Mouse (Mus musculus) kidney, embryonic 14.5 days (tissue): ENCODE measurements around the gene Atp6v0a1. TPM values are rescaled to one million over a fixed set of nuclear protein-coding genes. Genes with fewer than 3 reads are reported as not detected.

Experiments used
- ATAC-seq: fragments of 200-750 bp; cut with Nextera tagmentation; 2 replicates; pipeline ENCODE4 v1.8.0; 2017; ENCODE audit warnings: moderate number of reproducible peaks, mild to moderate bottlenecking, moderate TSS enrichment, moderate library complexity; ENCODE audit not compliant: low FRiP score, low TSS enrichment
- H3K27ac ChIP-seq: fragments of 300-500 bp; sonication (generic); 2 replicates; pipeline ENCODE4 v1.5.1; 2014; ENCODE audit warnings: low read depth, mild to moderate bottlenecking, low read length, moderate library complexity, mixed read lengths
- H3K27me3 ChIP-seq: fragments of 300-500 bp; sonication (generic); 2 replicates; pipeline ENCODE4 v1.6.1; 2014; ENCODE audit warnings: mild to moderate bottlenecking, low read length; ENCODE audit not compliant: control insufficient read depth, insufficient read depth
- H3K36me3 ChIP-seq: fragments of 300-500 bp; sonication (generic); 2 replicates; pipeline ENCODE4 v1.6.1; 2014; ENCODE audit warnings: low read length, mixed read lengths; ENCODE audit not compliant: control insufficient read depth, insufficient read depth
- H3K4me1 ChIP-seq: fragments of 300-500 bp; sonication (generic); 2 replicates; pipeline ENCODE4 v1.6.1; 2014; ENCODE audit warnings: low read length, mixed read lengths; ENCODE audit not compliant: control insufficient read depth, insufficient read depth
- H3K4me2 ChIP-seq: fragments of 300-500 bp; sonication (generic); replicated peaks from 2 replicates; pipeline ENCODE4 v1.6.1; 2014; ENCODE audit warnings: low read depth, mild to moderate bottlenecking, low read length
- H3K4me3 ChIP-seq: fragments of 300-500 bp; sonication (generic); 2 replicates; pipeline ENCODE4 v1.5.1; 2014; ENCODE audit warnings: mild to moderate bottlenecking, low read length
- H3K9ac ChIP-seq: fragments of 300-500 bp; sonication (generic); 2 replicates; pipeline ENCODE4 v1.6.1; 2014; ENCODE audit warnings: low read depth, mild to moderate bottlenecking, low read length, moderate library complexity
- H3K9me3 ChIP-seq: fragments of 300-500 bp; sonication (generic); 2 replicates; pipeline ENCODE4 v1.6.1; 2016; ENCODE audit warnings: low read length; ENCODE audit not compliant: control insufficient read depth
- WGBS: fragments of 180-500 bp; shearing (Covaris S2); extraction: QIAGEN DNeasy Blood & Tissue Kit; methylation state at CpG from one replicate; pipeline ENCODE4 v1.1.7; 2014; 5-methylcytosine and 5-hydroxymethylcytosine counted together
- polyA plus RNA-seq: library from polyadenylated mRNA; unstranded; fragments of >200 nt; fragmentation: Nextera tagmentation; extraction: Ambion mirVana; gene quantifications from 2 replicates; pipeline ENCODE4 v1.2.1, GENCODE M21; 2014

Atp6v0a1 gene
- polyA plus RNA-seq, 1 experiment from 2014 or later, result 38.8 TPM

- H3K9ac ChIP-seq, result peak overlapping the region; percentile 84; the same call in 1 of the 2 replicates
- H3K4me2 ChIP-seq, result peak overlapping the region; percentile 94
- 83% methylated on average over 6 of the region's 6 CpGs for WGBS
- no peak overlapping the region for H3K4me3 ChIP-seq
- H3K9me3 ChIP-seq, result no peaks in the 10 kb centered on the region
- H3K36me3 ChIP-seq, result peaks cover 33% of the 10 kb centered on the region
- ATAC-seq, result no peak
- H3K4me1 ChIP-seq, result peaks cover 18% of the 10 kb centered on the region
- peak overlapping the region; percentile 76; the same call in 1 of the 2 replicates for H3K27ac ChIP-seq
- H3K27me3 ChIP-seq, result peaks cover 2% of the 10 kb centered on the region; the same call in 1 of the 2 replicates
Measured at GRCm38 (mm10) chr11:101086323-101086674, 77.0 kb downstream of the Atp6v0a1 start.

GRCm38 (mm10) chr11:101086756-101087681 lies 77.8 kb downstream of the Atp6v0a1 start, which contains the start of gene Mlx:
Gene Mlx (plus strand): TSS chr11:101087277.
- no peaks in the 10 kb centered on the region for H3K27me3 ChIP-seq
- 2% methylated on average over 52 of the region's 52 CpGs for WGBS

GRCm38 (mm10) chr11:101087682-101088055 lies 78.4 kb downstream of the Atp6v0a1 start:
- 10% methylated on average over 8 of the region's 8 CpGs for WGBS
- Histone ChIP-seq H3K4me2 (peak overlapping the region; percentile 94), H3K4me1 (peaks cover 15% of the 10 kb centered on the region), H3K9ac (peak overlapping the region; percentile 84), H3K4me3 (peak overlapping the region; percentile 86), H3K27me3 (no peaks in the 10 kb centered on the region), H3K9me3 (no peaks in the 10 kb centered on the region), H3K36me3 (peaks cover 47% of the 10 kb centered on the region), H3K27ac (peak overlapping the region; percentile 76)
- ATAC-seq, result no peak; the same call in 1 of the 2 replicates

More at GRCm38 (mm10) chr11:101086756-101087681, 77.8 kb downstream of the Atp6v0a1 start, which contains the start of gene Mlx:
- Histone ChIP-seq H3K4me3 (peak within 1 kb of the TSS; percentile 86), H3K36me3 (peaks cover 40% of the 10 kb centered on the region), H3K4me1 (peaks cover 15% of the 10 kb centered on the region), H3K4me2 (peak within 1 kb of the TSS; percentile 94), H3K9ac (peak within 1 kb of the TSS; percentile 84), H3K27ac (peak within 1 kb of the TSS; percentile 76), H3K9me3 (no peaks in the 10 kb centered on the region)
- ATAC-seq, result peak; percentile 76

GRCm38 (mm10) chr11:101089931-101090330 lies 80.7 kb downstream of the Atp6v0a1 start:
- Histone ChIP-seq H3K4me3 (no peak overlapping the region), H3K9me3 (no peaks in the 10 kb centered on the region), H3K9ac (no peak overlapping the region), H3K27me3 (no peaks in the 10 kb centered on the region), H3K27ac (no peak overlapping the region), H3K36me3 (peaks cover 59% of the 10 kb centered on the region), H3K4me2 (no peak overlapping the region), H3K4me1 (peaks cover 17% of the 10 kb centered on the region)
- ATAC-seq, result no peak
- WGBS, result 86% methylated on average over 1 of the region's 1 CpGs

- peak; percentile 36 for ATAC-seq
- peak overlapping the region; percentile 81 for H3K9ac ChIP-seq
- no peaks in the 10 kb centered on the region for H3K9me3 ChIP-seq
- H3K27ac ChIP-seq, result no peak overlapping the region
- H3K4me1 ChIP-seq, result peaks cover 10% of the 10 kb centered on the region; the same call in 1 of the 2 replicates
- H3K4me3 ChIP-seq, result peak overlapping the region; percentile 50
- 1% methylated on average over 17 of the region's 18 CpGs for WGBS
- peaks cover 70% of the 10 kb centered on the region for H3K36me3 ChIP-seq
- H3K4me2 ChIP-seq, result peak overlapping the region; percentile 89
- no peaks in the 10 kb centered on the region for H3K27me3 ChIP-seq
Measured at GRCm38 (mm10) chr11:101094930-101095313, 85.7 kb downstream of the Atp6v0a1 start.

GRCm38 (mm10) chr11:101095314-101096024 lies 86.2 kb downstream of the Atp6v0a1 start, which contains the start of gene Psmc3ip:
Gene Psmc3ip (minus strand): TSS chr11:101095436.
- peak within 1 kb of the TSS; percentile 81 for H3K9ac ChIP-seq
- peak within 1 kb of the TSS; percentile 89 for H3K4me2 ChIP-seq
- peaks cover 10% of the 10 kb centered on the region; the same call in 1 of the 2 replicates for H3K4me1 ChIP-seq
- peak within 1 kb of the TSS; percentile 73 for H3K27ac ChIP-seq
- peak within 1 kb of the TSS; percentile 50 for H3K4me3 ChIP-seq
- H3K9me3 ChIP-seq, result no peaks in the 10 kb centered on the region
- WGBS, result under 1% methylated on average over 43 of the region's 43 CpGs
- H3K36me3 ChIP-seq, result peaks cover 70% of the 10 kb centered on the region
- H3K27me3 ChIP-seq, result no peaks in the 10 kb centered on the region
- peak; percentile 96 for ATAC-seq

- Histone ChIP-seq H3K4me2 (no peak overlapping the region), H3K4me3 (no peak overlapping the region), H3K4me1 (peaks cover 10% of the 10 kb centered on the region; the same call in 1 of the 2 replicates), H3K9me3 (no peaks in the 10 kb centered on the region), H3K27ac (no peak overlapping the region), H3K9ac (no peak overlapping the region), H3K36me3 (peaks cover 68% of the 10 kb centered on the region), H3K27me3 (no peaks in the 10 kb centered on the region)
- no peak for ATAC-seq
- 78% methylated on average over 8 of the region's 8 CpGs for WGBS
Measured at GRCm38 (mm10) chr11:101098231-101098630, 89.0 kb downstream of the Atp6v0a1 start.

- no peak for ATAC-seq
- Histone ChIP-seq H3K9me3 (no peaks in the 10 kb centered on the region), H3K27ac (no peak overlapping the region), H3K36me3 (peaks cover 69% of the 10 kb centered on the region), H3K27me3 (no peaks in the 10 kb centered on the region), H3K4me2 (no peak overlapping the region), H3K9ac (no peak overlapping the region), H3K4me3 (no peak overlapping the region), H3K4me1 (no peaks in the 10 kb centered on the region)
- WGBS, result 93% methylated on average over 5 of the region's 5 CpGs
Measured at GRCm38 (mm10) chr11:101103011-101103410, 93.8 kb downstream of the Atp6v0a1 start.
